Mouse (Mus musculus) T-cell, adult 2 months (primary cell): Measurements from ENCODE around the gene Dnajb6.
"Not testable (repeated sequence)": the region's sequence is repeated elsewhere in the genome, so short reads cannot be mapped to it uniquely, and the experiment has no call there.

Experiments used
- DNase-seq: peaks from one replicate; pipeline ENCODE4 v3.0.0; 2022; ENCODE audit warnings: low spot score

Gene Dnajb6

DNA sequence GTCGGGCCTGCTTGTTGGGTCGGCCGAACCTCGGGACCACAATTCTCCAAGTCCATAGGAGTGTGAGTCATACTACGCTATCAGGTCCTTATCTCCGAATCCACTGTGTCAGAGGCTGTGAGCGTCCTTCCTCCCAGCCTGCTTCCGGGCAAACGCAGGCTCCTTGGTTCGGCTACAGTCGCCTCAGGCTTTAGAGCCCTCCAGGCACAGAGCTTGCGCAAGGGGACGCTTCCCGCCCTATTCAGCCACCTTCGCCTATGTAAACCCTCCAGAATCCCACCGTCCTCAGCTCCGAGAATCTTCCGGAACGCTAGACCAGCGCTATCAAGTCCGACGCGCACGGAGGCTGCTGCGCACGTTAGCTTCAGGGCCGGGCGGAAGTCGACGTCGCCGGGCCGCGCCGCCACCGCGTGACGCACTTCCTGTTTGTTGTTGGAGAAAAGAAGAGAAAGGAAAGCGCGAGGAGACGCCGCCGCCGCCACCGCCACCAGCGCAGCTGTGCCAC, at the start of gene Dnajb6, which contains the start of gene Gm5129:
Gene Dnajb6, plus strand, starts transcription at position 132 of the 505 bp plus-strand sequence.
Gene Gm5129, minus strand, starts transcription at position 380 of the 505 bp plus-strand sequence.
- peak; percentile 99 for DNase-seq

- peak; percentile 10 for DNase-seq
Observed at GRCm38 (mm10) chr5:29687671-29688070, 47.8 kb upstream of the Dnajb6 start.

- no peak for DNase-seq
Observed at GRCm38 (mm10) chr5:29688352-29688751, 47.1 kb upstream of the Dnajb6 start.

- DNase-seq = no peak
Observed at GRCm38 (mm10) chr5:29698493-29698892, 37.0 kb upstream of the Dnajb6 start.

DNA sequence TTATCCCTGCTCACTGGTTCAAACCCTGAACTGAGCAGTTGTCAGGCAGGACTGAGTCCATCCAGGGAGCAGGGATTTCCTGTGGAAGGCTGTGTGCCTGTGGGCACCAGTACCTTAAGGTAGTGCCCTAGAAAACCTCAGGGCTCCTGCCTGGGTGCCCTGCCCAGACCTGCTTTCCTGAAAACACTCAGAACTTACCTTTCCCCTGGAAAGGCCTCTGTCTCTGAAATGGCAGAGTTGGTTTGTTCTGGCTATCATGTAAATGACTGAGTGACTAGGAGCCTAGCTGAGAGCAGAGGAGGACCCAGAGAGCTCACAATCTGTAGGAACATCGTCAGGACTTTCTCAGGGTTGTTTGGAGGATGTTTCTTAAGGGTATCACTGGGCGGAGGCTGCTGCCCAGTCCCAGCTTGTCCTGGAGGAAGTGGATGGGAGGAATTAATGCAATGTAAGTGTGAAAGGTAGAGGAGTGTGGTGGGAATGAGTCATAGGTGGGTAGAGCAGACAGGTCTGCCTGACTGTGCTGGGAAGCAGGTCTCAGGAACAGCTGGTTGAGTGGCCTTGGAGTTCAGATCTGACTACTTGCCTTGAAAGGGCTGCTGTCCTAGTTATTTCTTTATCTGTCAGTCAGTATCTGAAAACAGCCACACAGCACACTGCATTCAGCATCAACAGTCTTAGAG, 35.8 kb upstream of the Dnajb6 start:
- DNase-seq = no peak

- no peak for DNase-seq
Observed at GRCm38 (mm10) chr5:29707241-29707640, 28.2 kb upstream of the Dnajb6 start.

DNA sequence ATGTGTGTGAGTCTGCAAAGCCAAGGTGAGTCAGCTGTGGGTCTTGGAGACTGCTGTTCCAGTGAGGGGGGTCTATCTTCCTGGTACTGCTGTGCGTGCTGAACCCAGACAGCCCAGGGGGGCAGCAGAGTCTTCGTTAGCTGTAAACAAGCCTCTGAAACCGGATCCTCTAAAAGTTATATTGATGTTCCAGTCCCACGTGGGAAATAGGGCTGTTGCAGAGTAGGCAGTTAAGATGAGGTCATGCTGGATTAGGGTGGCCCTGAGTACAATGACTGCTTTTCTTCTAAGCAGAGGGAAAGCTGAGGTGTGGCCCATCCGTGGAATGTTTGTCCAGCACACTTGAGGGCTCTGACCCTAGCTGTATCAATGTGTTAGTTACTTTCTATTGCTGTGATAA, 27.2 kb upstream of the Dnajb6 start:
- no peak for DNase-seq

- DNase-seq = no peak
Observed at GRCm38 (mm10) chr5:29711631-29712030, 23.9 kb upstream of the Dnajb6 start.

GRCm38 (mm10) chr5:29712906-29713305, 22.6 kb upstream of the Dnajb6 start:
- DNase-seq = no peak

DNA sequence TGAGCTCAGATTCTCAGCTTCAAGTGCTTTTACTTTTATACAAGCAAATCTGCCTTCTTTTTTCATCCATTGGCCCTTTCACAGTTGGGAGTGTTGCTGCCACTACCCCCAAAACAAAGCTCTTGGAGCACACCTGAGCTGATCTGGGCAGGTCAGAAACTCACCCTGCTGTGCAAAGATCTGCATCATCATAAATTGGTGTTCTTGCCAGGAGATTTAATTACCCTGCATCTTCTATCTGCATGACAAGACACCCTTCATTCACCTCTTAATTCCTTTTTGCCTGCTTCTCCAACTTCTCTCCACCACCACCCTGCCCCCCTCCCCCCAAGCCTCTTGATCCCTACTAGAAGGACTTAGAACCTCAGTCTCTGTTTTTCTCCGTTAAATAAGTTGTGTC, 14.3 kb upstream of the Dnajb6 start:
- DNase-seq = no peak

- DNase-seq = no peak
Observed at GRCm38 (mm10) chr5:29725369-29725768, 10.1 kb upstream of the Dnajb6 start.

DNA sequence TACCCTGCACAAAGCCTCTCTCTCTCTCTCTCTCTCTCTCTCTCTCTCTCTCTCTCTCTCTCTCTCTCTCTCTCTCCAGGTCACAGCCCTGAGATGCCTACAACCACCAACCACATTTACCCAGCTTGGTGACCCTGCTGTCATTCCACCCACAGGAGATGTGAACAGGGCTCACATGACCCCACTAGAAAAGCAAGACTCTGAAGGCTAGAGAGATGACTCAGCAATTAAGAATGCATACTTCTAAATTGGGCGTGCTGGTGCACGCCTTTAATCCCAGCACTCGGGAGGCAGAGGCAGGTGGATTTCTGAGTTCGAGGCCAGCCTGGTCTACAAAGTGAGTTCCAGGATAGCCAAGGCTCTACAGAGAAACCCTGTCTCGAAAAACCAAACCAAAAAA, 9.4 kb upstream of the Dnajb6 start:
- DNase-seq = not testable (repeated sequence)

- DNase-seq = no peak
Observed at GRCm38 (mm10) chr5:29734831-29735510, 517 bp upstream of the Dnajb6 start.

GRCm38 (mm10) chr5:29736073-29736900, 799 bp downstream of the Dnajb6 start:
- DNase-seq = no peak

GRCm38 (mm10) chr5:29736942-29737341, 1.5 kb downstream of the Dnajb6 start:
- DNase-seq = no peak

GRCm38 (mm10) chr5:29737471-29737870, 2.0 kb downstream of the Dnajb6 start:
- no peak for DNase-seq

DNA sequence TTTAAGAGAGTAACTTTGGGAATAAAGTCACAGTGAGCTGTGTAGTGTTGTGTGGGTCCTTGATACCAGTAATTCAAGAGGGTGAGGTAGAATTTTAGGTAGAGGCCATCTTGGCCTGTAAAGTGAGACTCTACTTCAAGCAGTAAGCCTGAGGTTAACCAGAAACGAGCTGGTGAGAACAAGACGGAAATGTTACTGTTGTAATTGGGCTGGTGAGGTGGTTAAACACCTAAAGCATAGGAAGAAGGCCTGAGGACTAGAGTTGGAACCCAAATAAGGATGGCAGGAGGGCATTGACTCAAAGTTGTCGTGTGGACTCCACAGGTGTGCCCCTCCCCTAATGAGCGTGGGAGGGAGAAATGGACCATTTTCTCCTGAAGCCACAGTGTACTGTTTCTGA, 2.6 kb downstream of the Dnajb6 start:
- peak; percentile 65 for DNase-seq

DNA sequence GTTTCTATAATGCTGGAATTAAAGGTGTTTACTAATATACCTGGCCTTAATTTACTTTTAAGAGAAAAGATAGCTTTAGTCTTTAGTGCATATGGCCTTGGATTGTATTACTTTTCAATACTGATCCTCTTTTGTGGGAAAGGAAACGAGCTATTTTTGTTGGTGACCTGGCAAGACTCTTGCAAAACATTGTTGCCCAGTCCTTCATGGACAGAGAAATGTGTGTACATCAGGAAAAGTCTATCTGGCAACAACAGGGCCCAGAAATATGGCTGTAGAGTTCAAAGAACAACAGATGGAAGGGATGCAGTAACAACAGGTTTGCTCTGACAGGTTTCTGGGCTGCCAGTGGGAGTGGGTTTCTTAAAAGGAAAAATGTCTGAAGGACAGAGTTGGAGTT, 5.2 kb downstream of the Dnajb6 start:
- DNase-seq = no peak

DNA sequence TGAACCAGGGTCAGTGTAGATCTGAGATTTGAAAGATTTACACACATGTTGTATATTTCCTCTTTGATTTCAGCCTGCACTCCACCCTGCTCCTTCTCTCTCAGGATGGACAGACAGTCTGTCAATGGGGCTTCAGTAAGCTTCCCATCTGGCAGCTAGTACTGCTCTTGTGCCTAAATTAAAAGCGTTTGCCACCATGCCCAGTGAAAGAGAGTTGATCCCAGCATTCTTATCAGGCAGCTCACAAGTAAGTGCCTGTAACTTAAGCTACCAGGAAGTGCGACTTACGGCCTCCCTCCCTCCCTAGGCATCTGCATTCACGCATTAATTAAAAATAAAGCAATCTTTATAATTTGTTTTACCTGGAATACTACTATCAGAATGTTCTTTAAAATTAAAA, 5.6 kb downstream of the Dnajb6 start:
- no peak for DNase-seq

DNA sequence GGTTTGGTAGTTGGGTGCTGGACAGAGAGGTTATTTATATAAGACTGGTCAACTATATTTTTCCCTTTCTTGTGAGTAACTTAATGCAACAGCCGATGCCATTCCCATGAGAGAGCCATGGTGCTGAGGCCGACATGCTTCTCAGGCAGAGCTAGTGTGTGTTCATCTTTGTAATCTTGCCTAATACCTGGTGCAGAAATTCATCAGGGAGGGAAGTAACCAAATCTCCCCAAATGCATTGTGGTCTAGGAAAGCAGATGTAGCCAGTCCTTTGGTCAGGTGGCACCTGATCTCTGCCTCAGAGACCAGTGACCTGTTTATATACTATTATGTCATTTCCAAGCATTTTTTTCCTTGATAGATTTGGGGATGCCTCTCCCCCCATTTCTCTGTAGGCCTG, 12.2 kb downstream of the Dnajb6 start:
- DNase-seq = no peak

DNA sequence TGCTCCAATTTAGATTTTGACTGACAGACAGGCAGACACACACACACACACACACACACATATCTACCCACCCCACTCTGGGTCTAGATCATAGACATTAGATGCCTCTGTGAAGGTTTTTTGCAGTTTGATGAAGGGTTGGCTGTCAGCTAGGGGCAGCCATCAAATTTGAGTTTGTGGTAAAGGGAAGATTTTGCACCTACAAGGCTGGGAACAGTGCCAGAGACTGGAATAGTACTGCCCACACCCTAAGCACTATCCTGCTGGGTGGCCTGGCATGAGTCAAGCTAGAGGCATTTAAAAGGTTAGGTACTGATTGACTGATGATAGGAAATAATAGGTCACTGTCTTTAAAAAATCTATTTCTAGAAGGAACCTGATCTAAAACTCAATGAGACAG, 15.8 kb downstream of the Dnajb6 start:
- DNase-seq = no peak

DNA sequence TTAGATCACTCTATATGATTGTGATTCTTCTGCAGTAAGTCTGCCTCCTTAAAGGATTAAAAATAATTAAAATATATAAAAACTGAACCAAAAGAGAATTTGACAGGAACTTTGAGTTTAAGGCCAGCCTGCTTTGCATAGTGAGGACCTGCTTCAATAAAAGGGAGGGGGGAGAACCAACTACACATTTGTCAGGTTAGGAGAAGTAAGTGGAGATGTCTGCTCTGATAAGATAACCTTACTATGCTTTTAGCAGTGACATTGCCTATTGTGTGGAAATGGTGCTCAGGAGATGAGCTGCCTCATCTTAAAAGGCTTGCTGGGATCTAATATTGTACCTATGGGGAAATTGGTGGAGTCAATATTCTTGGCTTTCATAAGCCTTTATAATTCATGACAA, 17.4 kb downstream of the Dnajb6 start:
- no peak for DNase-seq

GRCm38 (mm10) chr5:29759318-29759717, 23.8 kb downstream of the Dnajb6 start:
- DNase-seq = no peak
